Mouse (Mus musculus) lung, adult 2 months (tissue): ENCODE results near the gene Gca.

Experiments
- CTCF ChIP-seq: fragments of 200-500 bp; IDR thresholded peaks from 2 replicates; pipeline ENCODE4 v1.5.1; 2011; ENCODE audit warnings: mild to moderate bottlenecking, low read length, control low read depth; ENCODE audit not compliant: insufficient read depth
- POLR2A ChIP-seq: fragments of 200-500 bp; IDR thresholded peaks from 2 replicates; pipeline ENCODE4 v1.6.1; 2011; ENCODE audit warnings: low read depth, mild to moderate bottlenecking, control low read depth, low read length, borderline replicate concordance; ENCODE audit errors: extremely low read depth

DNA sequence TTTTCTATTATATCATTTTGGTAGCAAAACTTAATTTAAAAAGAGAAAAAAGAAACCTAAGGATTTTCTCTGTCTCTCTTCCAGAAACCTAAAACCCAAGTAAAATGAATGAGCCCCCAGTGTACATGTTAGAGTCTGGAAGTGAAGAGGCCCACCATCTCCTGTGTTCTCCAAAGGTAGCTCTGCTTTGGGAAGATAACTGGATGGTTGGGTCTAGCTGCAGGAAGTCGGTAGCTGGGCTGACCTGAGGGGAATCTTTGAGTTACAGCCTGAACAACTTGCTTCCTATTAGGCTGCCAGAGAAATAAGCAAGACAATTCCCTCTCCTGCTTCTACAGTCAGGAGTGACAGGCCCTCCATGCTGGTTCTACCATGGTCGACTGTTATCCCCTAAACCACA is 44.4 kb upstream of the Gca start:
- TF ChIP-seq POLR2A (no peak), CTCF (no peak)
